ENCODE assay signal across 14 mouse cellular contexts in genomic region chr2:152904127-152904643, GRCm38 (mm10). TPM values are rescaled to one million over a fixed set of nuclear protein-coding genes. Genes with fewer than 3 reads are reported as not detected.
DNase-seq lines count a peak whose midpoint lies in the region; ATAC-seq and TF ChIP-seq lines count a peak whose summit lies in the region.
"Had no signal": no experiment of that assay in that cellular context is flagged by ENCODE, and none has a peak within 500 bp of the region (broad histone marks: within the 10 kb centered on the region; RNA-seq: fewer than 3 reads in every experiment).

No protein-coding gene starts in this region.

- H3K9me3 ChIP-seq in heart, embryonic 15.5 days (replicated peaks) = no peaks in the 10 kb centered on the region
- H3K9me3 ChIP-seq: neural tube, embryonic 13.5 days had no signal

- no peak for DNase-seq in spleen, adult 2 months (ENCODE audit: low read depth in 1 of 2, low spot score in 2 of 2)
- DNase-seq in spleen, adult 18-20 months = no peak
- peak; percentile 76 for DNase-seq in NIH3T3 (ENCODE audit: low read depth)
- peak; percentile 69 to 80 for DNase-seq in natural killer cell, adult 2 months (ENCODE audit: low spot score in 2 of 2)
- no peak for DNase-seq in right cerebral cortex, adult 18-20 months
- DNase-seq in layer of hippocampus, adult 8-10 months (ENCODE audit: low spot score in 2 of 2) = no peak
- no peak for DNase-seq in adrenal gland, postnatal 25 days
- DNase-seq: forebrain, postnatal 0 days; thymus, postnatal 25 days had no signal

- H3K36me3 ChIP-seq in spleen, adult 2 months (ENCODE audit: control insufficient read depth, insufficient read depth, low read length) = no peaks in the 10 kb centered on the region
- H3K36me3 ChIP-seq in heart, embryonic 15.5 days = no peaks in the 10 kb centered on the region
- H3K36me3 ChIP-seq: neural tube, embryonic 13.5 days had no signal

- 17% methylated on average over 5 of the region's 5 CpGs for WGBS in spleen, adult 2 months
- 56% methylated on average over 5 of the region's 5 CpGs for WGBS in heart, embryonic 15.5 days

- H3K27ac ChIP-seq in spleen, adult 2 months (ENCODE audit: insufficient read depth, low read length) = peak overlapping the region; percentile 5; the same call in 1 of the 2 replicates
- H3K27ac ChIP-seq in heart, embryonic 15.5 days = peak overlapping the region; percentile 82
- H3K27ac ChIP-seq: layer of hippocampus, adult 2 months; neural tube, embryonic 13.5 days had no signal

- H3K27me3 ChIP-seq in spleen, adult 2 months (ENCODE audit: control insufficient read depth, insufficient read depth, low read length) = no peaks in the 10 kb centered on the region
- H3K27me3 ChIP-seq in heart, embryonic 15.5 days = no peaks in the 10 kb centered on the region; the same call in 1 of the 2 replicates
- H3K27me3 ChIP-seq: neural tube, embryonic 13.5 days had no signal

- TF ChIP-seq CTCF in spleen, adult 2 months (IDR thresholded peaks at IDR 0.05; ENCODE audit: extremely low read depth, insufficient read depth, insufficient read length, insufficient replicate concordance) = no peak

- H3K9ac ChIP-seq in heart, embryonic 15.5 days = no peak overlapping the region
- H3K9ac ChIP-seq: forebrain, postnatal 0 days; neural tube, embryonic 13.5 days had no signal

- ATAC-seq in heart, embryonic 15.5 days (replicated peaks; ENCODE audit: insufficient number of reproducible peaks, insufficient read depth, low FRiP score, low read depth) = no peak; the same call in 1 of the 2 replicates
- ATAC-seq: forebrain, postnatal 0 days; hindbrain, embryonic 16.5 days had no signal

- no peak for TF ChIP-seq POLR2A in spleen, adult 2 months (IDR thresholded peaks at IDR 0.05; ENCODE audit: low read depth, low read length)

- peaks cover 11% of the 10 kb centered on the region; the same call in 1 of the 2 replicates for H3K4me1 ChIP-seq in spleen, adult 2 months (ENCODE audit: control insufficient read depth, insufficient read depth, insufficient read length)
- peaks cover 40% of the 10 kb centered on the region for H3K4me1 ChIP-seq in heart, embryonic 15.5 days (replicated peaks)

- H3K4me3 ChIP-seq in spleen, adult 2 months (ENCODE audit: extremely low read depth, insufficient read depth, insufficient read length) = no peak overlapping the region
- no peak overlapping the region for H3K4me3 ChIP-seq in heart, embryonic 15.5 days
- H3K4me3 ChIP-seq: layer of hippocampus, adult 2 months; neural tube, embryonic 13.5 days had no signal

- H3K4me2 ChIP-seq in heart, embryonic 15.5 days = no peak overlapping the region
- H3K4me2 ChIP-seq: neural tube, embryonic 13.5 days had no signal

RNA-seq across cellular contexts. Expression of gene Mylk2, which starts 7.0 kb away (rescaled TPM):
- 0.23 and 0.34 TPM in 2 replicates for polyA plus RNA-seq in spleen, adult 2 months (2012; rRNA removed)
- polyA plus RNA-seq in heart, embryonic 15.5 days (2015; fragmentation: Nextera tagmentation; extraction: Ambion mirVana) = 0.11 and 0.15 TPM in 2 replicates
- not detected for total RNA-seq in layer of hippocampus, adult 8-10 months (2022)
- not detected in 2 replicates for total RNA-seq in adrenal gland, postnatal 25 days (2021)
- total RNA-seq: layer of hippocampus, adult 2 months had no signal
- polyA plus RNA-seq: forebrain, postnatal 0 days; neural tube, embryonic 13.5 days; small intestine, adult 2 months had no signal

RNA-seq across cellular contexts. Expression of gene Foxs1, which starts 28.8 kb away (rescaled TPM):
- polyA plus RNA-seq in spleen, adult 2 months (2012; rRNA removed) = 12.6 and 20.1 TPM in 2 replicates
- 6.6 and 8.3 TPM in 2 replicates for polyA plus RNA-seq in heart, embryonic 15.5 days (2015; fragmentation: Nextera tagmentation; extraction: Ambion mirVana)
- under 1 TPM; 0.50 to 0.96 (median 0.78) TPM for total RNA-seq in layer of hippocampus, adult 8-10 months (2022)
- 2.1 and 2.9 TPM in 2 replicates for total RNA-seq in adrenal gland, postnatal 25 days (2021)

RNA-seq across cellular contexts. Expression of gene Dusp15, which starts 47.3 kb away (rescaled TPM):
- polyA plus RNA-seq in spleen, adult 2 months (2012; rRNA removed) = 0.21 and 0.48 TPM in 2 replicates
- polyA plus RNA-seq in heart, embryonic 15.5 days (2015; fragmentation: Nextera tagmentation; extraction: Ambion mirVana) = 0.09 and 0.28 TPM in 2 replicates
- total RNA-seq in layer of hippocampus, adult 8-10 months (2022) = 10 to 100 TPM; 11.5 to 15.4 (median 12.6) TPM
- total RNA-seq in adrenal gland, postnatal 25 days (2021) = 1.0 and 4.9 TPM in 2 replicates
- polyA plus RNA-seq: small intestine, adult 2 months had no signal

RNA-seq across cellular contexts. Expression of gene Tpx2, which starts 56.4 kb away (rescaled TPM):
- 2.0 and 2.2 TPM in 2 replicates for polyA plus RNA-seq in spleen, adult 2 months (2012; rRNA removed)
- 47.3 and 49.9 TPM in 2 replicates for polyA plus RNA-seq in heart, embryonic 15.5 days (2015; fragmentation: Nextera tagmentation; extraction: Ambion mirVana)
- 1 to 10 TPM; 1.2 to 2.3 (median 1.7) TPM for total RNA-seq in layer of hippocampus, adult 8-10 months (2022)
- total RNA-seq in adrenal gland, postnatal 25 days (2021) = 9.6 and 13.5 TPM in 2 replicates

RNA-seq across cellular contexts. Expression of gene Ttll9, which starts 58.1 kb away (rescaled TPM):
- polyA plus RNA-seq in spleen, adult 2 months (2012; rRNA removed) = 0.07 and 0.09 TPM in 2 replicates
- 0.26 and 0.63 TPM in 2 replicates for polyA plus RNA-seq in heart, embryonic 15.5 days (2015; fragmentation: Nextera tagmentation; extraction: Ambion mirVana)
- 1 to 10 TPM in 3 of 4 experiments, under 1 TPM in 1; 0.95 to 1.9 (median 1.5) TPM for total RNA-seq in layer of hippocampus, adult 8-10 months (2022)
- not detected in 2 replicates for total RNA-seq in adrenal gland, postnatal 25 days (2021)
- polyA plus RNA-seq: small intestine, adult 2 months had no signal

Comparison
In these comparisons a context has a peak if more than half of its experiments do, and no peak if none do; other contexts are left out.
1. DNase-seq: peak in NIH3T3 (single experiment) and natural killer cell, adult 2 months (2 of 2); none in spleen, adult 2 months (0 of 2), spleen, adult 18-20 months (0 of 2), right cerebral cortex, adult 18-20 months (single experiment), layer of hippocampus, adult 8-10 months (0 of 2) and adrenal gland, postnatal 25 days (single experiment).